Mouse (Mus musculus) liver (tissue): ENCODE measurements around the gene Sipa1l2.
"Not testable (repeated sequence)": the region's sequence is repeated elsewhere in the genome, so short reads cannot be mapped to it uniquely, and the experiment has no call there.

Experiments used
- DNase-seq: peaks from one replicate; pipeline ENCODE4 v3.0.0-alpha.2; 2020; ENCODE audit warnings: mixed read lengths

Gene Sipa1l2

DNA sequence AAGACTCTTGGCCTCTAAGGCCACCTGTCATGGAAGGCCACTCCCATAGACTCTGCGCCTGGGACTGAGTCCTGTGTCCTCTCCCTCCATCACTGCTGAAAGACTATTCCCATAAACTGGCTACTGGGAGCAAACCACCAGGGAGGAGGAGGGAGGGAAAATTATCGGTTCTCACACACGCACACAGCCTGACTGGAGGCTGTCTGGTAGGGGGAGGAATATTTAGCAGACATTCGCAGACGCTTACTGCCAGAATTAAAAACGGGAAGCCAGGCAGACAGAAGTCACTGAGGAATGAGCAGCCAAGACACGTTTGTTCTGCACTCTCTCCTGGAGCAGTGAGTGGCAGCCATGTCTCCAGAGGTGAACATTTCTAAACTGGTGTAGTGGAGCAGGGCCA is 35.9 kb downstream of the Sipa1l2 start:
- DNase-seq = no peak

DNA sequence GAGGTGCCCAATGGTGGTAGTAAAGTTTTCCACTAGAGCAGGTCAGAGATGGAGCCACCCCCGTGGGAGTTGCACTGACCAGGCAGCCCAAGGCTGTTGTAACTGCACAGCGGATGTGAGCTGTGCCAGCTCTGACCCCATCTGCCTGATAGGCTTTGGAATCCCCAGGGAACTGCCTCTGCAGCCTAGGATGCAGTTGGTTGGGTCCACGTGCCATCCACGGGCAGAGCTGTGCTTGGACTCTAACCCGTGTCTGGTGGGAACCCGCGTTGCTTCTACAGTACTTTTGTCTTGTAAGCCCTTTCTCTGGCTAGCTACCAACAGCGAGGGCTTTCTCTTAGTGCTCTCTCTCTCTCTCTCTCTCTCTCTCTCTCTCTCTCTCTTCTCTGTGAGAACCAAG is 36.7 kb downstream of the Sipa1l2 start:
- DNase-seq = no peak

DNA sequence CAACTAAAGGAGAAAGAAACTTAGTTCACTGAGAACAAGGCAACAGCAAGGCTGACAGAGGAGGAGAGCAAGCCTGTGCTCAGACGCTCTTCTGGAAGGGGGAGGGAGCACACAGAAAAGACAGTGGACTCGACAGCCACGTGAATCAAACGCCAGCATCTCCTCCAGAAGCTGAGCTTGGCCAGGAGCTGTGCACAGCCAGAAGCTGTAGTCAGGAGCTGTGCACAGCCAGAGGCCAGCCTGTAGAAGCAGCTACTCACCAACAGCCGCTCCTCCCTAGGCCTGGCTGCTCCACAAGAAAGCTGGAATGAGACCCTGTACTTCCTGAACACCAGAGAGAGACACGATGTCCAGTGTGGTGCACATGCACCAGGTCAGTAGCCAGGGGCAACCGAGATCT is 37.4 kb downstream of the Sipa1l2 start:
- DNase-seq = no peak

DNA sequence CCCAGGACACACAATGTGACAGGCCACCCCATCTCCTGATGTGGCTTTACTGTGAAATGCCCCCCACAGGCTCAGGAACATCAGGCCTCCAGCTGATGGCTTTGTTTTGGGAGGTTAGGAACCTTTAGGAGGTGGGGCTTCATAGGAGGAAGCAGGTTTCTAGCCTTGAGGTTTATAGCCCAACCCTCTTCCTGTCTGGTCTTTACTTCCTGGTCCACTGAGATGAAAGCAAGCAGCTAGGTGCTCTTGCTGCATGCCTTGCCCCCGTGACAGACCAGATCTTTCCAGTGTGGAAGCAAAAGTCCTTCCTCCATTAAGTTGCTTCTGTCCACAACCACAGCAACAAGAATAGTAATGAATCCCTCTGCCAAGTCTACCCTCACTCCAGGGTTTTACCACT is 38.0 kb downstream of the Sipa1l2 start:
- DNase-seq = no peak

DNA sequence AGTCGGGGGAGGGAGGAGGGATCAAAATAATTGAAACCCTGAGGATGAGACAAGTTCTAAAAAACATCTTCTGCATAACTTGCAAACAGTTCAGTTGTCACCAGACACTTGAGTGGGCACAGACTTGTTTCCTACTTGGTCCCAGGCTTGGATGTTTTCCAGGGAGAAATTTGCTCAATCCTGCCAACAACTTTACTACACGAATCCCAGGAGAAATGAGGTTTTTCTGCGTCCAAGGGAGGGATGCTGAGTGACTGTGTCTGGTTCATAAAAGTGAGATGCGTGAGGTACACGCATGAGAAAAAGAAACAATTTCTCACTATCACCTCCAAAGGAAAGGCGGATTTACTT is 38.5 kb downstream of the Sipa1l2 start:
- no peak for DNase-seq

- DNase-seq = no peak
These were observed 39.2 kb downstream of the Sipa1l2 start for GRCm38 (mm10) chr8:125530187-125531087.

GRCm38 (mm10) chr8:125529019-125529418 is 40.6 kb downstream of the Sipa1l2 start:
- DNase-seq = no peak

- DNase-seq = no peak
These were observed 41.7 kb downstream of the Sipa1l2 start for GRCm38 (mm10) chr8:125527941-125528340.

DNA sequence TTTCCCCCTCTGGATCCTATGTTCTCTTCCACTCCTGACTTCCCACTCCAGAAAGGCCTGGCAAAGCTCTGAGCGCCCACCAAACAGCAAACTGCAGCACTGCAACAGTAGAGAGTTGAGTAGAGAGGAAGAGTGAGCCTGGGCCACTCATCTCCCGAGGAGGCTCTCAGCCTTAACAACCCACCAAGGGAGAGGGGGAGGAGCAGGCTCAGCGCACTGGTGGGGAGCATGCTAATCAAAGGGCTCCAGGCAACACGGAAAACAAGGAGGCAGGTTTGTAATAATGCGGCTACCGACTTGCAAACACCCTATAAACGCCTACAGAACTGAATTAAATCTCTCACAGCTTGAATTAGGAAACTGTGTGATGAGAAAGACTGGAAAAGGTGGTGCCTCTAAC is 42.6 kb downstream of the Sipa1l2 start:
- no peak for DNase-seq

- DNase-seq = no peak
These were observed 43.0 kb downstream of the Sipa1l2 start for GRCm38 (mm10) chr8:125526582-125526981.

DNA sequence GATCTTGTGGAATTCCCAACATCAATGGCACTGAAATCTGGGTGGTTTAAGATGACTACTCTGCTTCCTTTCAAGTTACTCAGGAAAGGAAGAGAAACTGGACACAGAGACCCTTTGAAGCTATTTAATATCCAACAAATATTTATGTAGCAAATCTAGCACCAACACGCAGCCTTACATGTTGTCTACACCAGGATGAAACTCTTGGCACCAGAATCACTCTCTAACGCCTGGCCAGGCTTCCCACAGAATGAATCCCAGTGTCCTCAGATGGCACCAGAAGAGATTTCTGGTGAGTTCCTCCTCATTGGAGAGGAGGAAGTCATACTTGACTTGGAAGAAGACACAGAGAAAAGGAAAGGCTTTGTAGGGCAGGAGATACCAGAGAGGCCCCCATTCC is 45.1 kb downstream of the Sipa1l2 start:
- no peak for DNase-seq

- DNase-seq = no peak
These were observed 46.4 kb downstream of the Sipa1l2 start for GRCm38 (mm10) chr8:125523213-125523612.

- DNase-seq = no peak
These were observed 47.5 kb downstream of the Sipa1l2 start for GRCm38 (mm10) chr8:125522151-125522550.

DNA sequence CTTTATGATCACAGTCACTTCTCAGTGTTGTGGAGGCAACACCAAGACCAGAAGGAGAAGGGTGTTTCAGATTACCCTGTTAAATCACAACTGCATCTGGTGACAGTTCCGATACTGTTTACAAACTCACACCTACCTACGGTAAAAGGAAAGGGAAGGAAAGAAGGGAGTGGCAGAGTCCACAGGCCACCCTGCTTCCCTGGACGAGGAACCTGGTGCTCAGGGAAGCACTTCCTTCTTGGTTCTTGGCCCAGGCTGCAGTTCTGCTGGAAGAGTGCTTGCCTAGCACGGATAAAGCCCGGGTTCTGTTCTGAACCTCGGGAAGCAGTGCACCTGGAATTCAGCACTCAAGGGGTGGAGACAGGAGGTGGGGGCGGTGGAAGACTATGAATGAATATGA is 48.5 kb downstream of the Sipa1l2 start:
- no peak for DNase-seq

DNA sequence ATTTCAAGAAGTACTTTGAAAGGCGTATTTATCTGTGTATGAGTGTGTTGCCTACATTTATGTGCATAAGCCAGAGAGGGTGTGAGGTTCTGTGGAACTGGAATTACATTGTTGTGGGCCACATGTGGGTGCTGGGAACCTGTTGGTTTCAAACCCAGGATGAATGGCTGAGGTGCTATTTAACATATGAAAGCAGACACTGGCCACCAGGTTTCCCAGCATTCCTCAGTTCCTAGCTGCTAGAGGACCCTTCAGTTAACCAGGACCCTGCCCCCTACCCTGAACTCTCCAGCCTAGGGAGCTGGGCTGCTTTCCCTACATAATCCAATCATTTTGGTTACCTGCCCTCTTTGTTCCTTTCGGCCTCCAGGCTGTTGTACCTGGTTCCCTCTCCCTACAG is 49.3 kb downstream of the Sipa1l2 start:
- not testable (repeated sequence) for DNase-seq

DNA sequence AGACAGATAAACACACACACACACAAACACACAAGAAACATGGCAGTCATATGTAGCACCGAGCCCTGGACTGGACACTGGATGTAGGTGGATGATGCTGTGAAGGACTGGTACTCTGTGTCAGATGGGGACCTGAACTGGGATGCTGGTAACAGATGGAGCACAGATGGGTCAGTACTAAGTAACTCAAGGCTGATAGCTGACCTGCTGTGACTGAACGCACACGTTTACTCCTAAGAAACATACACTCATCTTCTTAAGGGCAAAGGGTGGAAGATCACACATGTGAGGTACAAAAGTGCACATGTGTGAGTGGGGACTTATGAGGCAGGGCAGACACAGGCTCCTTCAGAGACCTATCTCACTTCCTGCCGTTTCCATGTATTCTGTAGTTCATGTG is 50.7 kb downstream of the Sipa1l2 start:
- DNase-seq = no peak

DNA sequence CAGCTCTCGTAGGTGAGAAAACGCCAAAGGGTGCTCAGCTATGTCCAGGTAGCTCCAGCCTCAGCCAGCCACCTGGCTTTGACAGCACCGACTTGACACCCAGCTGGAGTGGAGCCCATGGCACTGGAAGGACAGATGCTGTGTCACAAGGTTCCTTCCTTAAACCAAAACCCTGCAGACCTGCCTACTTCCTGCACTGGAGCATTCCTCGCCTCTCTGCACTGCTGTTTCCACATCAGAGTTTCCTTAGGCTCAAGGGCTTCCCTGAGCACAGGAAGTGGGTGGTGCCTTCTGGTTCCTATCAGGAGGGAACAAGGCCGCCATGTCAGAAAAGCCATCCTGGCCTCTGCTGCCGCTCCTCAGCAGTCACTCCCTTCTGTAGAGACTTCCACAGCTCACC is 51.3 kb downstream of the Sipa1l2 start:
- DNase-seq = no peak

DNA sequence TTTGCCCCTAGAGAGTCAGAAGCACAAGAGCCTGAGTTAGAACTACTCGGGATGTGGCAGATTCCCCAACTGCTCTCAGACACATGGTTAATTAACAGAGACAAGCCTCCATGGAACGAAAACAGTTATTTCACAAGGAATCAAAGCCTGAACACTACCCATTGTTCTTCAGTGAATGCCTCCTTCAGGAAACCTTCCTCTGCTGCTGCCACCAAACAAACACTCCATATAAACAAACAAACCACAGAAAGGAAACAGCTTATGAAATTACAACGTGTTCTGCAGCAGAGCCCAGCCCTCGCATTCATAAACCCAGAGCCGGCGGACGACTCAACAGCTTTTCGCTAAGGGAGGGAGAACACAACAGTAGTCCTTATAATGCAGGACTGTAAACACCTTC is 52.2 kb downstream of the Sipa1l2 start:
- DNase-seq = no peak

- DNase-seq = no peak
These were observed 53.3 kb downstream of the Sipa1l2 start for GRCm38 (mm10) chr8:125516115-125516905.

DNA sequence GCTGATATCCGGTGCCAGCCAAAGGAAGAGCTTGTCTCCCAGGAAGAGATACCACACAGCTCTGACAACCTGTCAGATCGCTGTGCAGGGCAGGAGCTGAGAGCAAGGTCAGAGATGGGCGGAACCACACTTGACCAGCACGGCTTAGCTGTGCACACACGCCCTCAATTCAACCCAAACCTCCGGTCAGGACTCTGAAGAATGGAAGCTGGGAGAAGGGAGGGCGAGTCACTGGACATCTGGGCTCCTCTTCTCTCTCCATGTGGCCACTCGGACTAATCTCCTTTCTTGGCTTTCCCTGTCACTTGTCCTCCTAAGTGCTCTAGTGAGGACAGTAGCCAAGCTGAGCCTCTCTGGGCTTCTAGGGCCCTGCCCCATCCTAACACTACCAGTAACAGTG is 53.9 kb downstream of the Sipa1l2 start:
- no peak for DNase-seq

DNA sequence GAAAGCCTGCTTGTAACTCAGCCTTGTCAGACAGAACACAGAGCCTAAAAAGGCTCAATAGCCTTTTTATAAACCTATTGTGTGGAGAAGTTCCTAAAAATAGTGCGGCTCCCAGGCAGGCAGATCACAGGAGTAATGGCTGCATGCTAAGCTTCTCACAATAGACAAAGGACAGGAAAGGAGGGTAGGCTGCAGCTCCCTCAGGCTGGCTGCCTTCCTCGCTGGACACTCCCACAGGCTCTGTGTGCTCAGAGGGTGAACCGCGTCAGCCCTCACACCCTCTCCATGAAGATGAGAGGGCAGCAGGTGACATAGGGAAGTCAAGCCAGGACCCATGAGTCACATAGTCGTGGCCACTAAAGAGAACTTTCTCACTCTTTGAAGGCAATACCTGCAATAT is 55.7 kb downstream of the Sipa1l2 start:
- no peak for DNase-seq

DNA sequence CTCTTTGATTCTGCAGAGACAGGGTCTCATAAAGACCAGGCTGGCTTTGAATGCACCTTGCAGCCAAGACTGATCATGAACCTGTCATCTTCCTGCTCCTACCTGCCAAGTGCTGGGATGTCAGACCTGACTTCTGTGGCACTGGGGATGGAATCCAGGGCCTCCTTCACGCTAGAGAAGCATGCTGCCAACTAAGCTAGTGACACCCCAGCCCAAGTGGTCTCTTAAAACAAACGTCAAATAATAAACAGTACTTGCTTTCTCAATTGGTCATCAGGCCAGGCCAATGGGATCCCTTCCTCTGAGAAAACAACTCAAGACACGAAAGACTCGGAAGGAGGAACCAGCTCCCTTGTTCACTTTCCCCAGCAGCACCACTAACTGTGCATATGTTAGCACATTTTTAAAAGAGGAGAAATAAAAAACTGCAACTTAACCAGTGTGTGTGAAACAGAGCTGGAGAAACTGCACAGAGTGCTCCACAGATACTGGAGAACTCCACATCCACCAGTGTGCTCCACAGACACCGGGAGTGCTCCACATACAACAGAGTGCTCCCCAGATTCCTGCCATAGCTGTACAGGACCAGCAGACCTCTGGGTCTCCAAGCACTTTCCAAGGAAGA is 56.3 kb downstream of the Sipa1l2 start:
- no peak for DNase-seq

- DNase-seq = no peak
These were observed 57.0 kb downstream of the Sipa1l2 start for GRCm38 (mm10) chr8:125512561-125512960.
